Mouse (Mus musculus): ENCODE measurements at regions not wholly inside any gene's neighbourhood (a gene's known extent, or its start where the extent isn't known, plus 50 kb on each side); places are given as distances from the start of the nearest gene placed in this dataset.

- no peak for DNase-seq
Observed at GRCm38 (mm10) chr16:48126797-48127196, 156.7 kb upstream of the Dppa4 start.

GRCm38 (mm10) chr16:48127338-48127737 is 156.2 kb upstream of the Dppa4 start:
- DNase-seq: no peak

DNA sequence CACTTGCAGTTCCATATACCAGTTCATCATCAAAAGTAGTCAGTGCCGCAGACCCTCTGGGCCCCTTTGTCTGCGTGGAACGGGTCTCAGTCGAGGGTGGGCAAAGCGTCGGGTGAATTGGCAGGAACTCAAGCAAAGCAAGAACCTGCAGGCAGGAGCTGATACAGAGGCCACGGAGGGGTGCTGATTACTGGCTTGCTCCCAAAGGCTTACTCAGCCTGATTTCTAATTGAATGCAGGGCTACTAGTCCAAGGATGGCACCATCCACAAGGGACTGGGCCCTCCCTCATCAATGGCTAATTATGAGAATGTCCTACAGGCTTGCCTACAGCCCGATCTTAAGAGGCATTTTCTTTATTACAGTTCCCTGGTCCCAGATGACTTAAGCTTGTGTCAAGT is 128.2 kb upstream of the Dppa4 start:
- no peak for DNase-seq

DNA sequence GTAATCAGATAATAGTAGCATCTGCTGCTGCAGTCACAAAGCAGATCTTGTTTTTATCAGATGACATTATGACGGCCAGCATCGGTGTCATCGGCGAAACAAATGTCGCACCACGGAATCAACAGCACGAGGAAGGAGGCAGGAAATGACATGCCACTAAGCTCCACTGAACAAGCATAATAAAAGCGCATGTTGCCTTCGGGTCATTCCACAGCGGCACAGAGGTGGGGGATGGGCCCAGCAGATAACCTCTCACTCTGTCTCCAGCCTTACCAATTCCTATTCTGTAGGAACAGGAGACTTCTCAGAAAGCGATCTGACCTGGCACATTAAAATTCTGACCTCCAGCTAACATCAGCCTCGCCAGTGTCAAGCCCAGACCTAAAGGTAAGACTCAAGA is 93.1 kb upstream of the Dppa4 start:
- DNase-seq: peak; percentile 15

- DNase-seq: no peak
Observed at GRCm38 (mm10) chr16:48192197-48192596, 91.3 kb upstream of the Dppa4 start.

- peak; percentile 72 for DNase-seq
Observed at GRCm38 (mm10) chr16:48214976-48215375, 68.6 kb upstream of the Dppa4 start.
